Mouse (Mus musculus) liver, embryonic 16.5 days (tissue): Measurements from ENCODE around the gene Plagl1. TPM values are rescaled to one million over a fixed set of nuclear protein-coding genes. Genes with fewer than 3 reads are reported as not detected.

Experiments used
- ATAC-seq: fragments of 200-750 bp; cut with Nextera tagmentation; 2 replicates; pipeline ENCODE4 v1.8.0; 2017; ENCODE audit warnings: low read depth, mild to moderate bottlenecking, moderate number of reproducible peaks, moderate library complexity
- H3K27ac ChIP-seq: fragments of 300-500 bp; sonication (generic); 2 replicates; pipeline ENCODE4 v1.5.1; 2014; ENCODE audit warnings: mild to moderate bottlenecking, low read length
- H3K27me3 ChIP-seq: fragments of 300-500 bp; sonication (generic); 2 replicates; pipeline ENCODE4 v1.6.1; 2014; ENCODE audit warnings: low read depth, low read length, mixed read lengths; ENCODE audit not compliant: control insufficient read depth, insufficient read depth
- H3K36me3 ChIP-seq: fragments of 300-500 bp; sonication (generic); 2 replicates; pipeline ENCODE4 v1.6.1; 2014; ENCODE audit warnings: mild to moderate bottlenecking; ENCODE audit not compliant: control insufficient read depth, insufficient read depth
- H3K4me1 ChIP-seq: fragments of 300-500 bp; sonication (generic); 2 replicates; pipeline ENCODE4 v1.6.1; 2014; ENCODE audit warnings: low read depth, low read length, mixed read lengths; ENCODE audit not compliant: control insufficient read depth
- H3K4me2 ChIP-seq: fragments of 300-500 bp; sonication (generic); 2 replicates; pipeline ENCODE4 v1.6.1; 2014; ENCODE audit warnings: low read depth, low read length, mixed read lengths
- H3K4me3 ChIP-seq: fragments of 300-500 bp; sonication (generic); 2 replicates; pipeline ENCODE4 v1.5.1; 2014; ENCODE audit warnings: low read depth, mild to moderate bottlenecking, low read length
- H3K9ac ChIP-seq: fragments of 300-500 bp; sonication (generic); 2 replicates; pipeline ENCODE4 v1.6.1; 2014; ENCODE audit warnings: low read depth, low read length
- H3K9me3 ChIP-seq: fragments of 300-500 bp; sonication (generic); replicated peaks from 2 replicates; pipeline ENCODE4 v1.6.1; 2016; ENCODE audit warnings: low read length; ENCODE audit not compliant: control insufficient read depth
- WGBS: fragments of 180-500 bp; shearing (Covaris S2); extraction: QIAGEN DNeasy Blood & Tissue Kit; methylation state at CpG from one replicate; pipeline ENCODE4 v1.1.7; 2014; ENCODE audit not compliant: insufficient replicate concordance; 5-methylcytosine and 5-hydroxymethylcytosine counted together
- polyA plus RNA-seq: library from polyadenylated mRNA; unstranded; fragments of >200 nt; fragmentation: Nextera tagmentation; extraction: Ambion mirVana; gene quantifications from 2 replicates; pipeline ENCODE4 v1.2.1, GENCODE M21; 2015

Plagl1 gene
- polyA plus RNA-seq, 1 experiment from 2014 or later: 24.6 TPM

GRCm38 (mm10) chr10:13029416-13029815 lies 30.9 kb upstream of the Plagl1 start:
- H3K4me2 ChIP-seq: no peak overlapping the region
- H3K27me3 ChIP-seq: no peaks in the 10 kb centered on the region
- no peak overlapping the region for H3K27ac ChIP-seq
- ATAC-seq: no peak
- no peak overlapping the region for H3K9ac ChIP-seq
- no peaks in the 10 kb centered on the region for H3K9me3 ChIP-seq
- 83% methylated on average over 5 of the region's 5 CpGs for whole genome bisulfite sequencing
- H3K4me3 ChIP-seq: no peak overlapping the region
- H3K36me3 ChIP-seq: no peaks in the 10 kb centered on the region
- no peaks in the 10 kb centered on the region for H3K4me1 ChIP-seq

GRCm38 (mm10) chr10:13035270-13035669 lies 25.0 kb upstream of the Plagl1 start:
- Histone ChIP-seq H3K4me2 (no peak overlapping the region), H3K4me1 (no peaks in the 10 kb centered on the region), H3K27ac (no peak overlapping the region), H3K27me3 (no peaks in the 10 kb centered on the region), H3K9ac (no peak overlapping the region), H3K36me3 (no peaks in the 10 kb centered on the region), H3K4me3 (no peak overlapping the region), H3K9me3 (no peaks in the 10 kb centered on the region)
- 47% methylated on average over 3 of the region's 3 CpGs for WGBS
- no peak for ATAC-seq

GRCm38 (mm10) chr10:13039637-13040174 lies 20.6 kb upstream of the Plagl1 start:
- no peak for ATAC-seq

GRCm38 (mm10) chr10:13044659-13045058 lies 15.6 kb upstream of the Plagl1 start:
- no peak overlapping the region for H3K4me2 ChIP-seq
- no peak overlapping the region for H3K9ac ChIP-seq
- H3K27me3 ChIP-seq: no peaks in the 10 kb centered on the region
- no peak for ATAC-seq
- H3K36me3 ChIP-seq: no peaks in the 10 kb centered on the region
- H3K27ac ChIP-seq: no peak overlapping the region
- no peak overlapping the region for H3K4me3 ChIP-seq
- no peaks in the 10 kb centered on the region for H3K4me1 ChIP-seq
- 69% methylated on average over 11 of the region's 11 CpGs for WGBS
- H3K9me3 ChIP-seq: no peaks in the 10 kb centered on the region

More at GRCm38 (mm10) chr10:13039637-13040174, 20.6 kb upstream of the Plagl1 start:
- 51% methylated on average over 5 of the region's 5 CpGs for WGBS
- H3K27me3 ChIP-seq: no peaks in the 10 kb centered on the region
- no peak overlapping the region for H3K9ac ChIP-seq
- no peaks in the 10 kb centered on the region for H3K4me1 ChIP-seq
- H3K9me3 ChIP-seq: no peaks in the 10 kb centered on the region
- no peak overlapping the region for H3K27ac ChIP-seq
- no peak overlapping the region for H3K4me2 ChIP-seq
- H3K36me3 ChIP-seq: no peaks in the 10 kb centered on the region
- no peak overlapping the region for H3K4me3 ChIP-seq

GRCm38 (mm10) chr10:13047816-13048215 lies 12.5 kb upstream of the Plagl1 start:
- H3K27me3 ChIP-seq: no peaks in the 10 kb centered on the region
- no peak overlapping the region for H3K27ac ChIP-seq
- 41% methylated on average over 4 of the region's 4 CpGs for WGBS
- no peak overlapping the region for H3K4me2 ChIP-seq
- no peaks in the 10 kb centered on the region for H3K36me3 ChIP-seq
- H3K9me3 ChIP-seq: no peaks in the 10 kb centered on the region
- H3K4me1 ChIP-seq: no peaks in the 10 kb centered on the region
- no peak overlapping the region for H3K4me3 ChIP-seq
- no peak for ATAC-seq
- no peak overlapping the region for H3K9ac ChIP-seq

GRCm38 (mm10) chr10:13056863-13057381 lies 3.4 kb upstream of the Plagl1 start:
- peaks cover 4% of the 10 kb centered on the region for H3K27me3 ChIP-seq

GRCm38 (mm10) chr10:13060821-13061671 lies 742 bp downstream of the Plagl1 start:
- Histone ChIP-seq H3K9me3 (no peaks in the 10 kb centered on the region), H3K4me2 (peak overlapping the region; percentile 43), H3K9ac (no peak overlapping the region), H3K4me1 (no peaks in the 10 kb centered on the region), H3K27ac (no peak overlapping the region), H3K36me3 (no peaks in the 10 kb centered on the region), H3K4me3 (peak overlapping the region; percentile 22), H3K27me3 (peaks cover 4% of the 10 kb centered on the region)
- ATAC-seq: no peak
- 34% methylated on average over 46 of the region's 46 CpGs for WGBS

More at GRCm38 (mm10) chr10:13056863-13057381, 3.4 kb upstream of the Plagl1 start:
- Histone ChIP-seq H3K27ac (no peak overlapping the region), H3K9me3 (no peaks in the 10 kb centered on the region), H3K36me3 (no peaks in the 10 kb centered on the region), H3K4me2 (no peak overlapping the region), H3K4me3 (no peak overlapping the region), H3K4me1 (no peaks in the 10 kb centered on the region), H3K9ac (no peak overlapping the region)
- 73% methylated on average over 6 of the region's 6 CpGs for WGBS
- no peak for ATAC-seq

- Histone ChIP-seq H3K9me3 (no peaks in the 10 kb centered on the region), H3K4me3 (no peak overlapping the region), H3K4me1 (no peaks in the 10 kb centered on the region), H3K27me3 (peaks cover 4% of the 10 kb centered on the region), H3K27ac (no peak overlapping the region), H3K36me3 (no peaks in the 10 kb centered on the region), H3K4me2 (no peak overlapping the region), H3K9ac (no peak overlapping the region)
- ATAC-seq: no peak
- WGBS: 38% methylated on average over 8 of the region's 8 CpGs
Observed at GRCm38 (mm10) chr10:13062373-13062772, 2.1 kb downstream of the Plagl1 start.

GRCm38 (mm10) chr10:13063457-13063856 lies 3.2 kb downstream of the Plagl1 start:
- no peak overlapping the region for H3K27ac ChIP-seq
- 38% methylated on average over 7 of the region's 7 CpGs for WGBS
- no peak for ATAC-seq
- peaks cover 4% of the 10 kb centered on the region for H3K27me3 ChIP-seq
- H3K36me3 ChIP-seq: no peaks in the 10 kb centered on the region
- H3K9me3 ChIP-seq: no peaks in the 10 kb centered on the region
- no peak overlapping the region for H3K4me3 ChIP-seq
- no peak overlapping the region for H3K4me2 ChIP-seq
- no peaks in the 10 kb centered on the region for H3K4me1 ChIP-seq
- no peak overlapping the region for H3K9ac ChIP-seq
